Mouse (Mus musculus): ENCODE measurements at regions not wholly inside any gene's neighbourhood (a gene's known extent, or its start where the extent isn't known, plus 50 kb on each side); places are given as distances from the start of the nearest gene placed in this dataset.
"Not testable (repeated sequence)": the region's sequence is repeated elsewhere in the genome, so short reads cannot be mapped to it uniquely, and the experiment has no call there.

- DNase-seq; intact Hi-C loops (cut with DNase I): not testable (repeated sequence)
Observed at GRCm38 (mm10) chr1:29737062-29737461, 957.0 kb upstream of the Gm597 start.

GRCm38 (mm10) chr1:29731930-29732329, 951.9 kb upstream of the Gm597 start:
- peak; percentile 67 for DNase-seq
- intact Hi-C loops (cut with DNase I), result no loop called here

All from left cerebral cortex, postnatal 4 days (tissue).